Mouse (Mus musculus): ENCODE measurements at regions not wholly inside any gene's neighbourhood (a gene's known extent, or its start where the extent isn't known, plus 50 kb on each side); places are given as distances from the start of the nearest gene placed in this dataset.

DNA sequence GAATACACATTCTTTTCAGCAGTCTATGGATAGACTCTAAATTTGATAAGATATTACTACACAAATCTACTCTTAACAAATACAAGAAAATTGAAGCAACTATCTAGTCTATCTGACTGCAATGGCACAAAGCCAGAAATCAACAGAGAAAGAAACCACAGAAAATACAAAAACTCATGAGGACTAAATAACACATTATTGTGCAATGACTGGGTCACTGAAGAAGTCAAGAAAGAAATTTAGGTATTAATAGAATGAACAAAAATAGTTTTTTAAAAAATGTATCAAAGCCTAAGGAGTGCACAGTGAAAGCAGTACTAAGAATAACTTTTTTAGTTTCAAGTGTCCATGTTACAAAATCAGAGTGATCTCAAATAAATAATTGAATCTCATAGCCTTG is 202.2 kb downstream of the Mylk4 start:
- TF ChIP-seq CTCF (IDR thresholded peaks at IDR 0.05; ENCODE audit: low read depth), result no peak
- TF ChIP-seq EP300 (IDR thresholded peaks at IDR 0.05; ENCODE audit: low read depth), result no peak

Measured in liver, postnatal 0 days (tissue).